Mouse (Mus musculus) liver, embryonic 14.5 days (tissue): ENCODE data around the gene Zfp212.

Source experiments
- CTCF ChIP-seq: IDR thresholded peaks from 2 replicates; pipeline ENCODE4 v1.5.1; 2016; ENCODE audit warnings: antibody characterized with exemption, low read depth, control low read depth
- EP300 ChIP-seq: IDR thresholded peaks from 2 replicates; pipeline ENCODE4 v1.6.1; 2016; ENCODE audit warnings: antibody characterized with exemption, low read depth

DNA sequence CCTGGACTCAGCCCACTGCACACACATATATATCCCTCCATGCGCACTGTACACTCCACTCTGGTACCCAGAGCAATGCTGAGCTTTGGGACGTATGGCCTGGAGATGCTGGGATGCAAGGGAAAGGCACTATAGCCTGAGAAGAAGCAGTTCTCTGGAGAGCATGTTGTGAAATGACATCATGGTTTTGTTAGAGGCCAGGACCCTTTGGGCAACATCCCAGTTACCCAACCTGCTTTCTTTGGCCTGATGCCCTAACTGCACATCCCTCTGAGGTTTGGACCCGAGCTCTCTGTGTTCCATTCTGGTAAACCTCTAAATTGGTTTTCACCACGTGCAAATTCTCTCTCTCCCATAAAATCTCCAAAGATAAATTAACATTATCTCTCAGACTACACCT lies 16.7 kb upstream of the Zfp212 start:
- no peak for TF ChIP-seq CTCF
- TF ChIP-seq EP300 = no peak
